Mouse (Mus musculus) midbrain, embryonic 16.5 days (tissue): ENCODE data around the gene Vrk3. TPM values are rescaled to one million over a fixed set of nuclear protein-coding genes. Genes with fewer than 3 reads are reported as not detected.
A peak's percentile ranks its signal among the peaks of the same experiment; 100 is the strongest.
"Not testable (repeated sequence)": the region's sequence is repeated elsewhere in the genome, so short reads cannot be mapped to it uniquely, and the experiment has no call there.

Experiments
- ATAC-seq: fragments of 200-750 bp; cut with Nextera tagmentation; 2 replicates; pipeline ENCODE4 v1.8.0; 2017; ENCODE audit warnings: moderate TSS enrichment
- H3K27ac ChIP-seq: fragments of 300-500 bp; sonication (generic); 2 replicates; pipeline ENCODE4 v1.5.1; 2014; ENCODE audit warnings: mild to moderate bottlenecking, low read length, mixed read lengths
- H3K27me3 ChIP-seq: fragments of 300-500 bp; sonication (generic); 2 replicates; pipeline ENCODE4 v1.6.1; 2014; ENCODE audit warnings: low read depth, low read length, mixed read lengths; ENCODE audit not compliant: control insufficient read depth, insufficient read depth
- H3K36me3 ChIP-seq: fragments of 300-500 bp; sonication (generic); 2 replicates; pipeline ENCODE4 v1.6.1; 2014; ENCODE audit warnings: mild to moderate bottlenecking, low read length, moderate library complexity, mixed read lengths; ENCODE audit not compliant: control insufficient read depth, insufficient read depth
- H3K4me1 ChIP-seq: fragments of 300-500 bp; sonication (generic); 2 replicates; pipeline ENCODE4 v1.6.1; 2014; ENCODE audit warnings: mild to moderate bottlenecking, low read length, mixed read lengths; ENCODE audit not compliant: control insufficient read depth, insufficient read depth
- H3K4me2 ChIP-seq: fragments of 300-500 bp; sonication (generic); 2 replicates; pipeline ENCODE4 v1.6.1; 2014; ENCODE audit warnings: mild to moderate bottlenecking, low read length, mixed read lengths
- H3K4me3 ChIP-seq: fragments of 300-500 bp; sonication (generic); 2 replicates; pipeline ENCODE4 v1.5.1; 2014; ENCODE audit warnings: low read depth, mild to moderate bottlenecking, low read length, moderate library complexity, mixed read lengths
- H3K9ac ChIP-seq: fragments of 300-500 bp; sonication (generic); 2 replicates; pipeline ENCODE4 v1.6.1; 2014; ENCODE audit warnings: low read depth, low read length, mixed read lengths
- H3K9me3 ChIP-seq: fragments of 300-500 bp; sonication (generic); replicated peaks from 2 replicates; pipeline ENCODE4 v1.6.1; 2014; ENCODE audit warnings: mild to moderate bottlenecking, low read length, mixed read lengths; ENCODE audit not compliant: control insufficient read depth, poor library complexity, severe bottlenecking
- WGBS: fragments of 180-500 bp; shearing (Covaris S2); extraction: QIAGEN DNeasy Blood & Tissue Kit; methylation state at CpG from one replicate; pipeline ENCODE4 v1.1.7; 2014; 5-methylcytosine and 5-hydroxymethylcytosine counted together
- polyA plus RNA-seq: library from polyadenylated mRNA; unstranded; fragments of >200 nt; fragmentation: Nextera tagmentation; extraction: Ambion mirVana; gene quantifications from 2 replicates; pipeline ENCODE4 v1.2.1, GENCODE M21; 2015

Gene Vrk3
- polyA plus RNA-seq, 1 experiment from 2014 or later, result 27.3 TPM

DNA sequence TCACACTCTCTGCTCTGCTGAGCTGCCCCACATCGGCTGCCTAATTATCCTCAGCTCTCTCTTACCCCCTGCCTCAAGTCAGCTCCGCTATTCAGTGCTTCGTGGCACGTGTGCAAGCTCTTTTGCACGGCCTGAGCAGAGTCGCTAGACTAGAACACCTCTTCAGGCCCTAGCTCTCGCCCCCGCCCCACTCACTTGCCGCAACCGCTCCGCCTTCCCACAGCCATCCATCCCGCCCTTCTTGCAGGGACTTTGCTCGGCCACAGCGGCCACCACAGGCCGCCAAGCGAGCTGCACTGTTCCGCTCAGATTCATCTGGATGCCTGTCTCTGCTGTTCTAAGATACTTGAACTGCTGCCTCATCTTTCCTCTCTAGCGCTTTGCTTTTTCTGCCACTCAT lies 3.1 kb upstream of the Vrk3 start:
- WGBS, result 0% methylated on average over 18 of the region's 18 CpGs
- Histone ChIP-seq H3K4me3 (peak overlapping the region; percentile 47), H3K27me3 (no peaks in the 10 kb centered on the region), H3K9ac (peak overlapping the region; percentile 75), H3K36me3 (no peaks in the 10 kb centered on the region), H3K4me2 (peak overlapping the region; percentile 74), H3K4me1 (peaks cover 18% of the 10 kb centered on the region), H3K27ac (peak overlapping the region; percentile 75), H3K9me3 (no peaks in the 10 kb centered on the region)
- ATAC-seq, result peak; percentile 80

- Histone ChIP-seq H3K4me3 (no peak overlapping the region), H3K36me3 (no peaks in the 10 kb centered on the region), H3K9me3 (no peaks in the 10 kb centered on the region), H3K4me1 (peaks cover 18% of the 10 kb centered on the region), H3K27me3 (no peaks in the 10 kb centered on the region), H3K4me2 (no peak overlapping the region), H3K9ac (no peak overlapping the region), H3K27ac (no peak overlapping the region)
- whole genome bisulfite sequencing, result 68% methylated on average over 4 of the region's 4 CpGs
- ATAC-seq, result no peak
Observed at GRCm38 (mm10) chr7:44747115-44747514, 1.1 kb upstream of the Vrk3 start.

- H3K4me1 ChIP-seq, result peaks cover 10% of the 10 kb centered on the region
- H3K27ac ChIP-seq, H3K9me3 ChIP-seq, H3K27me3 ChIP-seq, H3K9ac ChIP-seq, ATAC-seq, H3K4me2 ChIP-seq, H3K4me3 ChIP-seq: not testable (repeated sequence)
- H3K36me3 ChIP-seq, result peaks cover 10% of the 10 kb centered on the region
- 89% methylated on average over 1 of the region's 1 CpGs for WGBS
Observed at GRCm38 (mm10) chr7:44750950-44751349, 2.7 kb downstream of the Vrk3 start, which contains the start of gene Zfp473. TSS of gene Zfp473 (minus strand) at chr7:44751050.

DNA sequence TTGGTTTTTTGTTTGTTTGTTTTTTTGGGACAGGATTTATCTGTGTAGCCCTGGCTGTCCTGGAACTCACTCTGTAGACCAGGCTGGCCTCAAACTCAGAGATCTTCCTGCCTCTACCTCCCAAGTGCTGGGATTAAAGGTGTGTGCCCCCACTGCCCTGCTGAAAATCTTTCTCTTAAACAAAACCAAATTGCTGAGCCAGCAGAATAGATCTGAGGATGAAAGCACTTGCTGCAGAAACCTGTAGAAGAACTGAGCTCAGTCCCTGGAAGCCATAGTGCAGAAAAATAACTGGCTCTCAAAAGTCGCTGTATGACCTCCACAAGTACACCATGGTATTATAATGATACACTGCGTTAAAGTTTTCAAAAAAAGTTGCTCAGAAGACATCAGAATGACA lies 9.0 kb downstream of the Vrk3 start:
- whole genome bisulfite sequencing, result 90% methylated on average over 2 of the region's 2 CpGs

DNA sequence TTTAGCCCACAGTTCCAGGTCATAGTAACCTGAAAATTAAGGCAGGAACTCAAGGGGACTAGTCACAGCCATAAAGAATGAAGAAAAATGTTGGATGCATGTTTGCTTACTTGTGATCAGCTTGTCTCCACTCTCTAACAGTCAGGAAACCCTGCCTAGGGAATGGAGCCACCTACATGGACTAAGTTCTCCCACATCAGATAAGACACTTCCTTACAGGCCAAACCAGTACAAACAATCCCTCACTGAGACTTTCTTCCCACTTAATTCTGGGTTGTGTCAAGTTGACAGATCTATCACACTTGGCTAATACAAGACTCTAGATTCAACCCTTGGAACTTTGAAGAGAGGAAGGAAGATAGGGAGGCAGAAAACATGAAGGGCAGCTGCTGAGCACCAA lies 12.2 kb downstream of the Vrk3 start:
- Histone ChIP-seq H3K9me3 (no peaks in the 10 kb centered on the region), H3K9ac (no peak overlapping the region), H3K4me2 (no peak overlapping the region), H3K4me1 (no peaks in the 10 kb centered on the region), H3K27ac (no peak overlapping the region), H3K4me3 (no peak overlapping the region), H3K27me3 (no peaks in the 10 kb centered on the region), H3K36me3 (peaks cover 24% of the 10 kb centered on the region)
- ATAC-seq, result no peak

More for the DNA sequence above, 9.0 kb downstream of the Vrk3 start:
- peaks cover 30% of the 10 kb centered on the region for H3K36me3 ChIP-seq
- H3K9ac ChIP-seq, result no peak overlapping the region
- H3K27ac ChIP-seq, result no peak overlapping the region
- no peaks in the 10 kb centered on the region for H3K9me3 ChIP-seq
- no peak overlapping the region for H3K4me2 ChIP-seq
- H3K4me1 ChIP-seq, result no peaks in the 10 kb centered on the region
- no peak for ATAC-seq
- no peak overlapping the region for H3K4me3 ChIP-seq
- H3K27me3 ChIP-seq, result no peaks in the 10 kb centered on the region

- no peak overlapping the region for H3K27ac ChIP-seq
- no peaks in the 10 kb centered on the region for H3K4me1 ChIP-seq
- no peak overlapping the region for H3K4me3 ChIP-seq
- H3K9me3 ChIP-seq, result no peaks in the 10 kb centered on the region
- H3K27me3 ChIP-seq, result no peaks in the 10 kb centered on the region
- H3K36me3 ChIP-seq, result peaks cover 8% of the 10 kb centered on the region
- WGBS, result 87% methylated on average over 5 of the region's 5 CpGs
- ATAC-seq, result no peak
- no peak overlapping the region for H3K4me2 ChIP-seq
- no peak overlapping the region for H3K9ac ChIP-seq
Observed at GRCm38 (mm10) chr7:44768129-44768528, 19.9 kb downstream of the Vrk3 start.

- Histone ChIP-seq H3K9ac (no peak overlapping the region), H3K27me3 (no peaks in the 10 kb centered on the region), H3K36me3 (peaks cover 10% of the 10 kb centered on the region)
Observed at GRCm38 (mm10) chr7:44770046-44770578, 21.9 kb downstream of the Vrk3 start.

GRCm38 (mm10) chr7:44772591-44773204 lies 24.5 kb downstream of the Vrk3 start:
- Histone ChIP-seq H3K27ac (no peak overlapping the region), H3K4me2 (no peak overlapping the region), H3K9me3 (no peaks in the 10 kb centered on the region), H3K4me3 (no peak overlapping the region), H3K27me3 (no peaks in the 10 kb centered on the region), H3K36me3 (peaks cover 16% of the 10 kb centered on the region), H3K9ac (no peak overlapping the region), H3K4me1 (no peaks in the 10 kb centered on the region)
- 94% methylated on average over 8 of the region's 8 CpGs for WGBS
- no peak for ATAC-seq

More at GRCm38 (mm10) chr7:44770046-44770578, 21.9 kb downstream of the Vrk3 start:
- WGBS, result 17% methylated on average over 6 of the region's 6 CpGs
- Histone ChIP-seq H3K4me2 (no peak overlapping the region), H3K4me1 (no peaks in the 10 kb centered on the region), H3K9me3 (no peaks in the 10 kb centered on the region), H3K27ac (no peak overlapping the region), H3K4me3 (no peak overlapping the region)
- no peak for ATAC-seq

DNA sequence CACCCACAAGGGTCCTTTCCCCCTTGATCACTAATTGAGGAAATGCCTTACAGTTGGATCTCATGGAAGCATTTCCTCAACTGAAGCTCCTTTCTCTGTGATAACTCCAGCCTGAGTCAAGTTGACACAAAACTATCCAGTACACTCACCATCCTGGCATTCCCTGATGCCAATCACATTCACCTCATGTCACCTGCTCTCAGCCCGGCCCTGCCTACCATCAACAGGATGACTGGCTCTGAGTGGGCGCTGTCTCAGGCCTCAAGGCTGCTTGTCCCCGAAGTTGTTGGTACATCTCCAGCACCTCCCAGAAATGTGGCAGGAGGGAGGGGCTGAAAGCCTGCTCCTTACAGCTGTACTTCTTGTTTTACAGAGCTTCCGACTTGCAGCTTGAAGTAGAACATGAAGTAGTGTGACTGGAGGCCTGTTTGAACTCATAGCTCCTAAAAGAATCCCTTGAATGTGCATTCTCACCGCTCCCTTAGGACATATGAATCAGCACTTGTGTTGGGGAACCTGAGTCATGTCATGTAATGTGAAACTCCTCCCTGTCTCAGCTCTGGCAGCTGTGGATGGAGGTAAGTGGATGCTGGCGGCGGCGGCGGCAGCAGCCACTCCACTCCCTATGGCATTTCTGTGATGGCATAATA lies 28.8 kb downstream of the Vrk3 start:
- Histone ChIP-seq H3K27me3 (no peaks in the 10 kb centered on the region), H3K4me1 (no peaks in the 10 kb centered on the region), H3K27ac (no peak overlapping the region), H3K9me3 (no peaks in the 10 kb centered on the region), H3K4me3 (no peak overlapping the region), H3K4me2 (no peak overlapping the region), H3K36me3 (peaks cover 11% of the 10 kb centered on the region), H3K9ac (no peak overlapping the region)
- 90% methylated on average over 9 of the region's 9 CpGs for WGBS
- no peak for ATAC-seq
